Mouse (Mus musculus): Measurements from ENCODE around the gene Shc2. TPM values are rescaled to one million over a fixed set of nuclear protein-coding genes. Genes with fewer than 3 reads are reported as not detected.

Shc2 gene
- polyA plus RNA-seq, 1 experiment, result 54.9 TPM

GRCm38 (mm10) chr10:79633006-79633777 is 4.5 kb downstream of the Shc2 start:
- no peak for DNase-seq (ENCODE audit: low read depth)
- TF ChIP-seq CTCF (IDR thresholded peaks at IDR 0.05; ENCODE audit: borderline replicate concordance, extremely low read depth, insufficient read depth, insufficient read length), result no peak
- TF ChIP-seq POLR2A (IDR thresholded peaks at IDR 0.05; ENCODE audit: borderline replicate concordance, extremely low read depth, insufficient read depth, insufficient read length, poor library complexity, severe bottlenecking), result no peak

GRCm38 (mm10) chr10:79631432-79631831 is 6.3 kb downstream of the Shc2 start:
- DNase-seq (ENCODE audit: low read depth), result peak; percentile 76

GRCm38 (mm10) chr10:79628377-79628776 is 9.3 kb downstream of the Shc2 start:
- no peak for TF ChIP-seq CTCF (IDR thresholded peaks at IDR 0.05; ENCODE audit: borderline replicate concordance, extremely low read depth, insufficient read depth, insufficient read length)
- no peak for TF ChIP-seq POLR2A (IDR thresholded peaks at IDR 0.05; ENCODE audit: borderline replicate concordance, extremely low read depth, insufficient read depth, insufficient read length, poor library complexity, severe bottlenecking)
- peak; percentile 81 for DNase-seq (ENCODE audit: low read depth)

More at GRCm38 (mm10) chr10:79631432-79631831, 6.3 kb downstream of the Shc2 start:
- no peak for TF ChIP-seq CTCF (IDR thresholded peaks at IDR 0.05; ENCODE audit: borderline replicate concordance, extremely low read depth, insufficient read depth, insufficient read length)

- DNase-seq (ENCODE audit: low read depth), result no peak
These were observed 11.6 kb downstream of the Shc2 start for GRCm38 (mm10) chr10:79626156-79626555.

GRCm38 (mm10) chr10:79625398-79625797 is 12.3 kb downstream of the Shc2 start:
- TF ChIP-seq CTCF (IDR thresholded peaks at IDR 0.05; ENCODE audit: borderline replicate concordance, extremely low read depth, insufficient read depth, insufficient read length), result no peak
- no peak for TF ChIP-seq POLR2A (IDR thresholded peaks at IDR 0.05; ENCODE audit: borderline replicate concordance, extremely low read depth, insufficient read depth, insufficient read length, poor library complexity, severe bottlenecking)
- no peak for DNase-seq (ENCODE audit: low read depth)

More at GRCm38 (mm10) chr10:79626156-79626555, 11.6 kb downstream of the Shc2 start:
- no peak for TF ChIP-seq CTCF (IDR thresholded peaks at IDR 0.05; ENCODE audit: borderline replicate concordance, extremely low read depth, insufficient read depth, insufficient read length)
- TF ChIP-seq POLR2A (IDR thresholded peaks at IDR 0.05; ENCODE audit: borderline replicate concordance, extremely low read depth, insufficient read depth, insufficient read length, poor library complexity, severe bottlenecking), result no peak

GRCm38 (mm10) chr10:79623950-79624349 is 13.8 kb downstream of the Shc2 start:
- DNase-seq (ENCODE audit: low read depth), result peak; percentile 4
- TF ChIP-seq CTCF (IDR thresholded peaks at IDR 0.05; ENCODE audit: borderline replicate concordance, extremely low read depth, insufficient read depth, insufficient read length) (no peak), POLR2A (IDR thresholded peaks at IDR 0.05; ENCODE audit: borderline replicate concordance, extremely low read depth, insufficient read depth, insufficient read length, poor library complexity, severe bottlenecking) (no peak)

GRCm38 (mm10) chr10:79616376-79616775 is 21.3 kb downstream of the Shc2 start:
- TF ChIP-seq CTCF (IDR thresholded peaks at IDR 0.05; ENCODE audit: borderline replicate concordance, extremely low read depth, insufficient read depth, insufficient read length) (no peak), POLR2A (IDR thresholded peaks at IDR 0.05; ENCODE audit: borderline replicate concordance, extremely low read depth, insufficient read depth, insufficient read length, poor library complexity, severe bottlenecking) (no peak)
- no peak for DNase-seq (ENCODE audit: low read depth)

GRCm38 (mm10) chr10:79615860-79616259 is 21.9 kb downstream of the Shc2 start:
- DNase-seq (ENCODE audit: low read depth), result peak; percentile 82
- no peak for TF ChIP-seq CTCF (IDR thresholded peaks at IDR 0.05; ENCODE audit: borderline replicate concordance, extremely low read depth, insufficient read depth, insufficient read length)
- TF ChIP-seq POLR2A (IDR thresholded peaks at IDR 0.05; ENCODE audit: borderline replicate concordance, extremely low read depth, insufficient read depth, insufficient read length, poor library complexity, severe bottlenecking), result no peak

GRCm38 (mm10) chr10:79614305-79614643 is 23.4 kb downstream of the Shc2 start:
- no peak for DNase-seq (ENCODE audit: low read depth)
- no peak for TF ChIP-seq CTCF (IDR thresholded peaks at IDR 0.05; ENCODE audit: borderline replicate concordance, extremely low read depth, insufficient read depth, insufficient read length)
- no peak for TF ChIP-seq POLR2A (IDR thresholded peaks at IDR 0.05; ENCODE audit: borderline replicate concordance, extremely low read depth, insufficient read depth, insufficient read length, poor library complexity, severe bottlenecking)

- peak; percentile 91 for DNase-seq (ENCODE audit: low read depth)
- no peak for TF ChIP-seq POLR2A (IDR thresholded peaks at IDR 0.05; ENCODE audit: borderline replicate concordance, extremely low read depth, insufficient read depth, insufficient read length, poor library complexity, severe bottlenecking)
- TF ChIP-seq CTCF (IDR thresholded peaks at IDR 0.05; ENCODE audit: borderline replicate concordance, extremely low read depth, insufficient read depth, insufficient read length), result no peak
These were observed 24.0 kb downstream of the Shc2 start, which contains the start of gene C2cd4c for GRCm38 (mm10) chr10:79613578-79614304. Gene C2cd4c, minus strand, starts transcription at chr10:79614025.

GRCm38 (mm10) chr10:79612192-79613135 is 25.3 kb downstream of the Shc2 start:
- TF ChIP-seq CTCF (IDR thresholded peaks at IDR 0.05; ENCODE audit: borderline replicate concordance, extremely low read depth, insufficient read depth, insufficient read length), result peak; percentile 63
- no peak for TF ChIP-seq POLR2A (IDR thresholded peaks at IDR 0.05; ENCODE audit: borderline replicate concordance, extremely low read depth, insufficient read depth, insufficient read length, poor library complexity, severe bottlenecking)
- peak; percentile 57 for DNase-seq (ENCODE audit: low read depth)
